Mouse (Mus musculus) G1E (cell line): ENCODE measurements around the gene Tango6. TPM values are rescaled to one million over a fixed set of nuclear protein-coding genes. Genes with fewer than 3 reads are reported as not detected.

Experiments
- ATAC-seq: 2 replicates; pipeline ENCODE4 v1.8.0; 2016; ENCODE audit warnings: mild to moderate bottlenecking; ENCODE audit not compliant: insufficient number of reproducible peaks, poor library complexity, low FRiP score, severe bottlenecking; ENCODE audit errors: extremely low read depth
- DNase-seq: peaks from one replicate; pipeline ENCODE4 v3.0.0; 2012; ENCODE audit warnings: low spot score
- H3K27me3 ChIP-seq: 2 replicates; pipeline ENCODE4 v1.6.1; 2012; ENCODE audit warnings: mild to moderate bottlenecking, low read length, inconsistent platforms; ENCODE audit not compliant: insufficient read depth
- H3K36me3 ChIP-seq: replicated peaks from 2 replicates; pipeline ENCODE3; 2012; ENCODE audit warnings: mild to moderate bottlenecking, inconsistent platforms
- H3K4me1 ChIP-seq: 2 replicates; pipeline ENCODE4 v1.6.1; 2012; ENCODE audit warnings: low read depth, low read length, inconsistent platforms, mixed read lengths; ENCODE audit not compliant: insufficient read depth
- H3K4me3 ChIP-seq: 2 replicates; pipeline ENCODE4 v1.5.1; 2012; ENCODE audit warnings: low read depth, mild to moderate bottlenecking, inconsistent platforms, low read length, moderate library complexity, mixed read lengths
- H3K9me3 ChIP-seq: replicated peaks from 2 replicates; pipeline ENCODE4 v1.6.1; 2012; ENCODE audit warnings: inconsistent platforms
- CTCF ChIP-seq: IDR thresholded peaks from 2 replicates; pipeline ENCODE4 v1.5.1; 2012; ENCODE audit warnings: low read depth, low read length, inconsistent platforms, mixed read lengths
- GATA1 ChIP-seq: IDR thresholded peaks from 2 replicates; pipeline ENCODE4 v1.6.1; 2012; ENCODE audit warnings: borderline replicate concordance, low read length, inconsistent platforms, mixed read lengths
- GATA2 ChIP-seq: IDR thresholded peaks from 2 replicates; pipeline ENCODE4 v1.6.1; 2012; ENCODE audit warnings: low read depth, low read length, inconsistent platforms, borderline replicate concordance
- POLR2AphosphoS5 ChIP-seq: IDR thresholded peaks from 2 replicates; pipeline ENCODE4 v1.6.1; 2012; ENCODE audit warnings: low read depth, low read length, inconsistent platforms; ENCODE audit not compliant: insufficient replicate concordance
- TAL1 ChIP-seq: conservative IDR thresholded peaks from 2 replicates; pipeline ENCODE4 v1.6.1; 2012; ENCODE audit warnings: low read depth, low read length, inconsistent platforms, mixed read lengths
- polyA plus RNA-seq: library from polyadenylated mRNA; stranded (reverse); fragments of >175 nt; gene quantifications from 2 replicates; pipeline ENCODE4 v1.2.3, GENCODE M21; 2012
- total RNA-seq, 2 experiments: library from RNA; stranded (forward) in 1 of 2; stranded (reverse) in 1 of 2; fragments of 200-1000 nt in 1 of 2; fragments of >200 nt in 1 of 2; fragmentation: Nextera tagmentation in 1 of 2; gene quantifications; 2 replicates each; pipeline ENCODE4 v1.2.3; 2014 to 2017

Tango6 gene
- total and polyA plus RNA-seq, 3 experiments, result 2.0 to 6.5 (median 2.7) TPM

- ATAC-seq, result no peak
- Histone ChIP-seq H3K4me3 (no peak overlapping the region), H3K36me3 (peaks cover 25% of the 10 kb centered on the region), H3K27me3 (no peaks in the 10 kb centered on the region), H3K4me1 (no peaks in the 10 kb centered on the region), H3K9me3 (no peaks in the 10 kb centered on the region)
- TF ChIP-seq TAL1 (no peak), GATA1 (no peak), GATA2 (no peak), CTCF (no peak), POLR2AphosphoS5 (no peak)
- no peak for DNase-seq
These were observed 136.0 kb downstream of the Tango6 start for GRCm38 (mm10) chr8:106818626-106819515.

GRCm38 (mm10) chr8:106819581-106819980 lies 136.7 kb downstream of the Tango6 start:
- Histone ChIP-seq H3K9me3 (no peaks in the 10 kb centered on the region), H3K36me3 (peaks cover 25% of the 10 kb centered on the region), H3K4me1 (no peaks in the 10 kb centered on the region), H3K4me3 (no peak overlapping the region), H3K27me3 (no peaks in the 10 kb centered on the region)
- TF ChIP-seq TAL1, result no peak
- TF ChIP-seq GATA1, result no peak
- TF ChIP-seq GATA2, result no peak
- no peak for TF ChIP-seq POLR2AphosphoS5
- no peak for TF ChIP-seq CTCF
- ATAC-seq (no peak), DNase-seq (no peak)

GRCm38 (mm10) chr8:106820553-106821515 lies 138.0 kb downstream of the Tango6 start:
- ATAC-seq, result no peak

GRCm38 (mm10) chr8:106828921-106829320 lies 146.1 kb downstream of the Tango6 start:
- ATAC-seq (no peak), DNase-seq (no peak)
- H3K4me1 ChIP-seq, result no peaks in the 10 kb centered on the region
- no peaks in the 10 kb centered on the region for H3K9me3 ChIP-seq
- H3K36me3 ChIP-seq, result peaks cover 7% of the 10 kb centered on the region
- no peaks in the 10 kb centered on the region for H3K27me3 ChIP-seq
- no peak for TF ChIP-seq POLR2AphosphoS5
- no peak for TF ChIP-seq CTCF
- TF ChIP-seq GATA2, result no peak
- no peak for TF ChIP-seq GATA1
- TF ChIP-seq TAL1, result no peak
- no peak overlapping the region for H3K4me3 ChIP-seq

More at GRCm38 (mm10) chr8:106820553-106821515, 138.0 kb downstream of the Tango6 start:
- TF ChIP-seq GATA1, result no peak
- no peak for TF ChIP-seq GATA2
- TF ChIP-seq POLR2AphosphoS5, result no peak
- no peak for TF ChIP-seq CTCF
- no peak for TF ChIP-seq TAL1
- no peak overlapping the region for H3K4me3 ChIP-seq
- no peak for DNase-seq
- no peaks in the 10 kb centered on the region for H3K4me1 ChIP-seq
- no peaks in the 10 kb centered on the region for H3K27me3 ChIP-seq
- peaks cover 25% of the 10 kb centered on the region for H3K36me3 ChIP-seq
- H3K9me3 ChIP-seq, result no peaks in the 10 kb centered on the region

- no peaks in the 10 kb centered on the region for H3K27me3 ChIP-seq
These were observed 146.7 kb downstream of the Tango6 start for GRCm38 (mm10) chr8:106829526-106830045.

More at GRCm38 (mm10) chr8:106829526-106830045, 146.7 kb downstream of the Tango6 start:
- Histone ChIP-seq H3K36me3 (peaks cover 7% of the 10 kb centered on the region), H3K4me1 (no peaks in the 10 kb centered on the region), H3K4me3 (no peak overlapping the region), H3K9me3 (no peaks in the 10 kb centered on the region)
- no peak for DNase-seq
- ATAC-seq, result no peak
- TF ChIP-seq POLR2AphosphoS5 (no peak), GATA2 (no peak), CTCF (no peak), TAL1 (no peak), GATA1 (no peak)
